Mouse (Mus musculus) embryo, embryonic 10 days (tissue): ENCODE measurements around the gene Rtl5.
"Not testable (repeated sequence)": the region's sequence is repeated elsewhere in the genome, so short reads cannot be mapped to it uniquely, and the experiment has no call there.

Experiments used
- DNase-seq: peaks from one replicate; pipeline ENCODE4 v3.0.0-alpha.2; 2015; ENCODE audit warnings: low spot score

The Rtl5 gene

DNA sequence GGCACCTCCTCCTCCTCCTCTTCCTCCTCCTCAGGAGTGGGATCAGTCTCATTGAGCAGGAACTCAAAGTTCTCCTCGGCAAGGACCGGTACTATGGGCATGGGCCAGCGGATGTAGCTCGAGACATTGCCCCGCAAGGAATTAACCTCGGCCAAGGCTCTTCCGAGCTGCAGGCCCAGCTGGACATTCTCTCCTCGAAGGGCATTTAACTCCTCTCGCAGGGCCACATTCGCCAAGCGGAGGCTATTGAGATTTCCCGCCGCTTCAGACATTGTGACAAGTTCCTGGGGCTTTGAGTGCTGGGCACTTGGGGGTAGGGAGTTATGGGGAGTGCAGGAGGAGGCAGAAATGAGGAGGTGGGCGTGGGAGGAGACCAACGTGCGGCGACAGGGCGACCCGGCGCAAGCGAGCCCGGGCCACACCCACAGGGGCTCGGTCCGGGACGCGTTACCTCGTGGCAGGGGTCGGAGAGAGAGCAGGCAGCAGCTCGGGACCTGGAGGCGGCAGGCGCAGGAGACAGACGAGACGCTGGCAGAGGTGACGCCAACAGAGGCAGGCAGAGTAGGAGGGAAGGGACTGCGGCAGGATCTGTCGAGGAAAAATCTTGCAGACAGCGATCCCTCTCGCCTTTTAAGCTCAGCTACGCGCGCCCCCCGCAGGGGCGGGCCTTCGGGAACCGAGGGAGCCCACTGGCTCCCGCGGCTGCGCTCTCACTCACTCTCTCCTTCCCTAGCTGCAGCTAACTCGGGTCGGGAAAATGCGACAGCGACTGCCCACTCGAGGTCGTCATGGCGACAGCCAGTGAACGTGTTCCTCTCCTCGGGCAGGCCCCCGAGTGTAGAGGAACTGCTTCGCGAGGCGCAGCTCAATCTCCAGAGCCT is at the start of gene Rtl5:
TSS of gene Rtl5 (minus strand) at position 714 of the 881 bp plus-strand sequence.
- DNase-seq, result peak; percentile 83

DNA sequence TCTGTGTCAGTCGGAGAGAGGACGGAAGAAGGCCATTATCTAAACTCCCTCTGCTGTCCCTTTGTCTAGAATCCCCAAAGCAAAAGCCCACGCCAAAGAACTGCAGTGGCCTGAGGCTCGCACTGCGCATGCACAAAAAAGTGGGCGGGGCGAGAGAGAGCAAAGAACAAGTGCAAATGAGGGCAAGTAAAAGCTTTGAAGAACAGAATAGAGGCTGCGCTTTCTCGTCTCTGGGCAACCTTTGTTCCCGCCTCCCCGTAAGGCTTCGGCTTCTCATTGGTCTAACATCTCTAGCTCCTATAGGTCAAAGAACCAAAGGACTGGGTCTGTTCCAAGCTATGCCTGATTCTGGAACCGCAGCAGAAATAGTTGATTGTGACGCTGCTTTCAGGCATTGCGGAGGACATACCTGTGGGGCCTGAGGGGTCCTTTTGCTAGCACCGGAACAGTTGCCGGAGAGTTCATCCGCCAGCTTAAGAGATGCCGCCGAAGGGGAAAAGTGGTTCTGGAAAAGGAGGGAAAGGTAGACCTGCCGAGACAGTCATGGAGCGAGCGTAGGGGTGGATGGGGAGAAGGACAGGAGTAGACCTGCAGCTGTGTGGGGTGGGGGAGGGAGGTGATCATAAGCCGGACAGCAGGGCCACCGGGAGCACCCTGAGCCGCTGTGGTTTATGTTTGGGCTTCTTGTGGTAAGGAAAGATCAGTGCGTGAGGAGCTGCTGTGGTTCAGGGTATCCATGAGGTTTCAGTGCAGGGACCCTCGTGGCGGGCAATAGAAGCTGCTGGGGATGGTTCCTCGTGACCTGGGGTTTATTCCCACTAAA is 48.1 kb upstream of the Rtl5 start, which contains the start of gene Pin4:
TSS of gene Pin4 (plus strand) at position 406 of the 823 bp plus-strand sequence.
- DNase-seq, result peak; percentile 96

DNA sequence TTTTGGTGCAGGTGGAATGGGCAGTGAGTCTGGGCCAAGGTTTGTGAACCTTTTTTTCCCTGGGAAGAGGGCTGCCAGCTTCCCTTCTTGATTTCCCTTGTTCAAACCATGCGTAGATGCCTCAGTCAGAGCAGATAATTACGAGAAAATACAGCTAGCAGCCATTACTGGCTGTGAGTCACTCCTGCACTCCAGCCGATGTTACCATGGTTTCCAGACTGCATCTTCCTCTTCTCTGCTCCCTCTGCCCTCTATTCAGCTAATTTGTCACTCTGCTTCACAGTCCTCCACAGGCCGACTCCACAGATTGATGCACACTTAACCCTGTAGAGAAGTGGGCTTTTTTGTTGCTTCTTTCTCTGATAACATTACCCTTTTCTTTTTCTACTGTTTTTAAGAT is 44.6 kb upstream of the Rtl5 start:
- peak; percentile 20 for DNase-seq

DNA sequence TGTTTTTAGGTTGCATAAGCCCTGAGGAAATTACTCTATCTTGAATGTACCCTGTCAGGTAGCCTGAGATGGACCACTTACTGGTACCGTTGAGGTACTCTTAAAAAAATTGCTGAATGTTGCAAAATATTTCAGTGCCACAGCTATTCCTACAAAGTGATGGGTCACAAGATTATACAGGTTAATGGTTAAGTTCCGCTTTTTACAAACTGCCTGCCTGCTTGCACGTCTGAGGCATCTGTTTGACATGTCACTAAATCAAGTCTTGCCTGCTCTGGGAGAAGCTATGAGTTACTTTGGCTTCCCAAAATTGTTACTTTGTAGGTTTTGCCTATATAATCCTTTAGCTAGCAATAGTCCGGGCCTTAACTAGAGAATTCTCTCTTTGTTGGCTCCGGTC is 38.2 kb upstream of the Rtl5 start:
- not testable (repeated sequence) for DNase-seq

DNA sequence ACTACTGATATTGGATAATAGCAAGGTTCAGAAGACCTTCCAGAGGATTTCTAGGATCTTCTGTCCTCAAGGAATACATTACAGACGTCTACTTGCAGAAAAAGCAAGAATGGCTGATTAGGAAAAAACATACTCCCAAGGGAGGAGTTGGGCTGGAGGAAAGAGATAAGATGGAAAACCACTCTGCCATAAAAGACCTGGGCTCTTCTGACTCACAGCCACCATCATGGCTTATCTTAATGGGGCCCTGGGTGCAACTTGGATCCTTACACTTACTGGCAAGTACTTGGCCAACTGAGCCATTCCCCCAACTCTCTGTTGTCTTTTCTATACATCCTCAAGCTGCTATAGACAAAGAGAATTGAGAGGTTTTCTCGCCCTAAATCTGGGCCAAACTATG is 32.7 kb upstream of the Rtl5 start:
- not testable (repeated sequence) for DNase-seq

DNA sequence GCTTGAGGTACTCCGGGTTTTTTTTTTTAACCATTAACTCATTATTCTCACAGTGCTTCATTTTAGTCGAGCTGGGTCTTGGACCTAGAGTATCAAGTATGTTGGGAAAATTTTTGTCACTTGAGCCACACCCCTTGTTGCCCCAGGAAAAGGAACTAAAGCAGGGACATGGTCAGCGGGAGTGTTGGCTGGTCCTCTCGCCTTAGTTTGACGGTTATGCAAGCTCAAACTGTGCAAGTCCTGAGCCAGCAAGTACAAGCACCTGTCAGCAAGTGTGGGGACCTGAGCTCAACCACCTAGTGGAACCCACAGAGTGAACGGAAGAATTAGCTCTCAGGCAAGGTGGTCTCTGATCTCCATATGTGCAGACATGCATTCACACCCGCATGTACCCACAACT is 30.8 kb upstream of the Rtl5 start:
- DNase-seq, result no peak

DNA sequence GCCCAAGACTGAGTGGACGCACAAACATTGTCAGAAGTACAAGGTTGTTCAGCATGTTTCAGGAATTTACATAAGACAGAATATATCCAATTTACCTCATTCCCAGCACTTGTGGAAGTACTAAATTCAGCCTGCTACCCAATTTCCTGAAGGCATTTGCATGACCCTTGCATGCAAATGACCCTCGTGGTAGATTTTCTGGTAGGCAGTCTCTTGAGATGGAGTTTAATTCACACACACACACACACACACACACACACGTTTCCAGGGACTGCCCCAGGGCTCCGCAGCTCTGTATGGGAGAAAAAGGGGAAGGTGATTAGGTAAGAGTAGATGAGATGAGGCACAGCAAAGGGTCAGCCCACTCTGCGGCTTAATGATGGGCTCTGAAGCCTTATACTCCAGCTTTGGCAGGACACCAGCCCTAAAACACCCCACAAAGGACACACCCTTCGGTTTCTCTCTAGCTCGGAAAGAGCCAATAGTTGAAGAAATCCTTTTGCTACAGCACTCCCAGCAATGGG is 23.3 kb upstream of the Rtl5 start:
- no peak for DNase-seq

DNA sequence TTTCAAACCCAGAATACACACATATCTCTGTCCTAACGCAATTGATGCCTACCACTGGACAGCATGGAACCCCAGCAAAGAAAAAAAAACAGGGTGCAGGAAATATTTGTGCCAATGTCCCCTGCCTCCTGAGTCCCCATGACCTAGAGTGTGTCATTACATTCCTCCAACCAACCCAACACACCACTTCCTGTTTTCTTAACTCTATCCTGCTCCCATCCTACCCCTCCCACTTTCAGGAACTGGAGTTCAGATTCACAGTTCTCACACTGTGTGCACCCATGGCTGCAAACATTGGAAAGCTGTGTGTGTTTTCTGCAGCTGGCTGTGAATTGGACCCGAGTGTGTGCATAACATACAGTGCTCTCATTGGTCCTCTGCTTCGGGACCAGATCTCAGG is 19.5 kb upstream of the Rtl5 start:
- no peak for DNase-seq

DNA sequence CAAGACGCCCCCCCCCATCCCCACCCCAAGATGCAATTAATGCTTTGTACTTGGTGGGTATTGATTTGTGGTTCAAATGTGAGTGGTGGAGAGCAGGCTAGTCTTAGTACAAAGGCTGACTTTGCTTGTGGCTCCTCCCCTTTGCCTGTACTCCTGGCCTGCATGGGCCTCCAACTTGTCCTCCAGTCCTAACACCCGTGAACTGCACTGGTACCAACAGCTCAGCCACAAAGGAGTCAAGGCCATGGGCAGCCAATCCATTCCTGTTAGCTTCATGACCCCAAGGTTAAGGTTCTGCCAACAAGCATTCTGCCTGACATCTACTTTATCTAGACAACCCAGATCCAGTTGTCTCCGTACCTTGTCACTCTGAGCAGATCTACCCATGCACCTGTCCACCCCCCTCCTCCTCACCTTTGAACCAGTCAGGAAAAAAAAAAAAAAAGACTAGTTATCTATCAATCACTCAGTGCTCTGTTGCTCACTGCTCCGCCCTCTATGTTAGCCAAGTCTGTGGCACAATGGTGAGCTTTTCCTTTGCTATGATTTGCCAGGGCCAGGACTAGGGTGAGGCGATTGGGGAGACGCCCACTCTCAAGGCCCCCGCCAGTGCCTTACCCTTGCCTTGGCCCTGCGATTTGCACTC is 14.8 kb upstream of the Rtl5 start:
- DNase-seq, result no peak

DNA sequence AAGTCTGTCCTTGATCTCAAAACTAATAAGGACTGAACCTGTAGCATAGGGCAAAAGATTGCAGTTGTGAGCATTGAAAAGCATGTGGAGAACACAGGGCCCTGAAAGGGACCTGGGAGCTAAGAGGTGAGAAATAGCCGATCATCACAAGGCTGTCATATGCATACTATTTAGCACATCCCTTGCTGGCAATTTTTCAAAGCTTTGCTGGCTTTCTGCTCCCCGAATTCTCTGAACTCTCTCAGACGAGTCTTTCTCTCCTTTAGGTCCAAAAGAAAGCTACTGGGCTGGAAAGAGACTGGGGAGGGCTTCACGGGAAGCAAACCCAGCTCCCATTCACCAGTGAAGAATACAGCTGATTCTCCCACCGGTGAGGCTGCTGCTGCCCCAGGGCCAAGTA is 11.2 kb upstream of the Rtl5 start:
- DNase-seq, result no peak

DNA sequence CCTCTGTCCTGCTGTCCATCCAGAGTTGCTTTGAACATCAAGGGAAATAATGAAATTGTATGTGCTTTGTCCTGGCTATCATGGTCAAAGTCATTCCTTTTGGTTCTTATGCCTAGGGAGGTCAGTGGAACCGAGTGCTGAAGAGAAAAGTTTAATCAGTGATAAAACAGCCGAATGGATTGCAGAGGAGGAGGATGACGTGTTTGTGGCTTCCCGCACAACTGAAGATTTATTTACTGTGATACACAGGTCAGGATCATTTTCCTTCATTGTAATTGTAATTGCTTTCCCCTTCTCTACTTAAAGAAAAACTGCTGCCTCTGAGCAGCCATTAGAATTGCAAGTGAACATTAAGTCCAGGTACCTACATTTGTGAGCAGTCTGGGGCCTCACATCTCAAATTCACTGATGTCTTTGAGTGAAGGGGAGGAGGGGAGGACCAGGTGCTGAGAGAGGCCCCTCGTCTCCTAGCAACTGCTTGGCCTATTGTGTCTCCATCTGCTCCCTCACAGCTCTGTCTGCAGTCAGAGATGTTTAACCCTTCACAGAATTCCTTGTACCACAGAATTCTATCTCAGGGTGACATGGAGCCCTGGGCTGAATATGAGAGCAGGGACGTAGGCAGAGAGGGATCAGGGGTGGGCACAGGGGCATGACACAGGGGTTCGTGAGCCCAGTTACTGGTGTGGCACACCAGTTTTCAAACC is 10.6 kb upstream of the Rtl5 start:
- DNase-seq, result peak; percentile 71

DNA sequence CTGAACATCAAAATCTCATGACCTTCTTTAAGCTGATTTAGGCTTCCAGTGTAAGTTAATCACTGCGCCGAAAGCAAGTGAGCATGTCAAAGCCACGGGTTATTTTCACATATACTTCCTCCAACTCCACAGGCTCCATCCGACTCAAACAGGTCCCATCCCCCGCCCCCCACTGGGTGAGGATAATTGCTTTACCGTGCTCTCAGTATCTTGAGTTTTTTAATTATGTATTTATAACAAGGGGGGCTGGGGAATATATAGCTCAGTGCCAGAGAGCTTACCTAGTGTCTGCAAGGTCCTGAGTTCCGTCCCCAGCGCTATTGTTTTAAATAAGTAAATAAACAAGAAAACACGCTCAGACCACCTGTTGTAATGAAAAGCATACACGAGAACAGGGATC is 10.0 kb upstream of the Rtl5 start:
- DNase-seq, result no peak

DNA sequence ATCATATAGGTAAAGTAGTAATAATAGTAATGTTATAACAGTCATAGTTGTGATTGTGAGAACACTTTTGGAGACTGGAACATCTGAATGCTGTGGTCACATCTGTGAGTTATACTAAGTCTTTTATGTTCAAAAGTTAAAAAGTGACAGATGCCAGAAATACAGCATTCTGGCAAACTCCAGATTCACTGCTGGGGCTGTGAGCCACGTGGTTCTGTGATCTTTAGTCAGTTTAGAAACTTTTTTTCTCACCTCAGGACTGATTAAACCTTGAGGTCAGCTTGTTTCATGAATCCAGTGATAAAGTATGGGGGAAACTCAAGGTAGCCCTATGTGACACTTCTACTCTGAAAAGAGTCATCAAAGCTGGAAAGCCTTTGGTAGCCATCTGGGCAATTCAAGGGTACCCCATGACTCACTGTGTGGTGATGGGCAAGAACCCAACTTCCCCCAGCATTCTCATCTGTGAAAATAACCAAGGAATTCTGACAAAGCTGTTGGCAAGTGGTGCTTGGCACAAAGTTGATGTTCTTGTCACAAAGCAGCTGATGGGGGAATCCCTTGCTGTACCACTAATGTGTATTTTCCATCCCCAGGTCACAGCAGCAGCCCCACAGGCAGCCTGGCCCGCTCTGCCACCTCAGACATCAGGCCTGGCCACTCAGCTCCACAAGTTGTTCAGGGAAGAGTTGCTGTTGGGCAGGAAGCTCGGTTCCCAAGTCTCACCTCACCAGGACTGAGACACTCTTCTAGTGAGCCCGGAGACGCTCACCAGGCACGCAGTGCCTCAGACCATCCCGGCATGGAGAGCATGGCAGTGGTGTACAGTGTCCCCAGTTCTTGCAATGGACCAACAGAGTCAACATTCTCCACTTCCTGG is 6.0 kb upstream of the Rtl5 start:
- no peak for DNase-seq

DNA sequence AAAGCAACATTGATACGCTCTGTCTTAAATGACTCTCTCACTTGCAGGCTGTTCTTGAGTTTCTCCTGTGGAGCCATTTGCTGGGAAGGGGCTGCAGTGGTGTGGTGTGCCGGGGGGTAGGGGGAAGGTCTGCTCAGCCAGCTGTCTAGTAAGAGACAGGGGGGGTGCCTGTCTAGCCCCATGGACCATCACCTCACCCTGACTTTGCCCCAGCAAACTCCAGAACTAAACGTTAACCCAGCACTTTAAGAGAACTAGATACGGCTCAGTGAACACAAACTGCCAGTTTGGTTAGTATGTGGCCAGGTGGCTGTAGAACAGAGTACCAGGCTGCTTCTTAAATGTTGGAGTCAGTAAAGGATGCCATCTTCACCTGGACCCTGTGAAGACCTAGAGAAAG is 4.1 kb upstream of the Rtl5 start:
- DNase-seq, result no peak

DNA sequence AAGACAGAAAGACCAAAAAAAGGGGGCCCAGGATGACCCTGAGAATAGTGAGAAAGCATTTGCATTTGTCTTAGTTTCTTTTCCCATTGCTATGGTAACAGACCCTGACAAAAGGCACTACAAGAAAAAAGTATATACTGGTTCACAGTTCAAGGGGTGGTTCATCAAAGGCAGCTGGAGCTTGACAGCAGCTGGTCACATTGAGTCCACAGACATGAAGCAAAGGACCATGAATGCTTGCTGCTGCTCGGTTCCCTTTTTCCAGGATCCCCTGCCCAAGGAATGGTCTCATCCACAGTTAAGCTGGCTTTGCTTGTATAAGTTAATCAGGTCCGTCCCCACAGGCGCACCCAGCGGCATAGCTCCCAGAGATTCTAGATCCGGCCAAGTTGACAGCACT is 3.3 kb upstream of the Rtl5 start:
- DNase-seq, result peak; percentile 28

DNA sequence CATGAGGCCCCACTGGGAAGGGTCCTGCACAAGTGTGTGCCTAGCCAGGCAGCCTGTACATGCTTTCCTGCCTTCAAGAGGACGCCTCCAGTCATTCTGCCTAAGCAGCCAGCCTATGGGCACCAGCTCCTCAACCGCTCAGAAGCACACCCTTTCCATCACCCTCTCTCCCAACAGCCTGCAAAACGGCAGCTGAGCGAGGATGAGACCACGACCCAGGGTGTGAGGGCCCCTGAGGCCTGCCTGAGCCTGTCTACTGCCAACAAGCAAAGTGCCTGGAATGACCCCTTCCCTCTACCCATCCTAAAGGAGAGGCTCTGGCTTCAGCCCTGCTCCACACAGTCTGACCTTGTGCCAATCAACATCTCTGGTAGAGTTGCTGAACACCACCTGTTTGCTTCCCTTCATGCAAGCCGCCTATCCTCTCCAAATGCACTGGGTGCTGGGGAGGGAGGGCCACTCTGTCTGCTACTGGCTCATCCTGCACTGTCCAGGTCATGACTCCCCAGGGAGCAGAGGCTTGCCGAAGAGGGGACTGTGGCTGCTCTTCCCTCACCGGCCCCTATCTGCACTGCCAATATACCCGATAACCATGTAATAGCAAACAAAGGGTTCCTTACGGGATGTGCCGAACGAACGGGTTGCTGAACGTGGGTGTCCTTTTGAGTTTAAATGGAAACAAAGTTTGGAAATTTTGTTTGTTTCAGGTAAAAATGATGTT is 2.7 kb upstream of the Rtl5 start:
- no peak for DNase-seq

DNA sequence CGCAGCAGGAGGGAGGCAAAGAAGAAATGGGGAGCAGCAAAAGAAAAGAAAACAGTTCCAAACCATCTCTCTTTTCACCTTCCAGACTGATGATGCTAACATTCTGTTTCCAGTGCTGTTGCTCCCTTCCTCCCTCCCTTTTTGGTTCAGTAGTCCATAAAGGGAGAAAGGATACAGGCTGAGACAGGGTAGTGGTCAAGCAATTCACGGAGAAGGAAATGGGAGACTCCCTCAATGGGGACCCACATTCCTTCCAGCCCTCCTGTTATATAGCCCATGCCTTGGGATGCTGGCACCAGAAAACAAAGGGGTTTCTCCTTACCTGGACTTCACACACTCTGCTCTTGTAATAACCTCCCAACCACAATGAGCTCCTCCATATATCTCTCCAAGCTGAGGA is 413 bp upstream of the Rtl5 start:
- no peak for DNase-seq

DNA sequence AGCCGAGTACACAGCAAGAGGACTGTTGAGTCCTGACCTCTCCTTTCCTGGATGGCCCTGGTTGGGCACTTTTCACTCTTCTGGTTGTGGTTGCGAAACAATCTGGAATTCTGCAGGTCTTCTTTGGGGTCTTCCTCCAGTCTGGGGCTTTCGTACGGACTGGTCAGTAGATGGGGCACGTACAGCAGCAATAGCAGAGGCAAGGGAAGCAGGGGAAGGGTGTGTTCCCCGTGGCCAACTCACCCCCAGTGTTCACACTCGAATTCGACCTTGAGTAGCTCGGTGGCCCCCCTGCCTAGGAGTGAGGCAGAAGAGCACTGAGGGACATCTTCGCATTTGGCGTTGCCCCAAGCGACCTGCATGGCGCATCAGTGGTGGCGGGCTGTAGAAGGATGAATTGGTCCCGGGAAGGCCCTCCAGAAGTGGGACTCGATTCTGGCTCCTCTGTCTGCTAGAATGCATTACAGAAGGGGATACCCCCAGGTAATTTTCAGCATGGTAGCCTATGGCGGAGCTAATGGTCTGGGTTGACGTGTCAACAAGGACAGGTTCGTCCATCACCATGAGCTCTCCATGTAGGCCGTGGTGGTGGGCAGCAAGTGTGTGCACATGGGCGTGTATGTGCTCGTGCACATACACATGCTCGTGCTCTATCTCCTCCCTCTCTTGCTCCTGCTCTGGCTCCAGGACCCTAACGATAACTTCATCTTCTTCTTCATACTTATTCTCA is 2.1 kb downstream of the Rtl5 start:
- no peak for DNase-seq

DNA sequence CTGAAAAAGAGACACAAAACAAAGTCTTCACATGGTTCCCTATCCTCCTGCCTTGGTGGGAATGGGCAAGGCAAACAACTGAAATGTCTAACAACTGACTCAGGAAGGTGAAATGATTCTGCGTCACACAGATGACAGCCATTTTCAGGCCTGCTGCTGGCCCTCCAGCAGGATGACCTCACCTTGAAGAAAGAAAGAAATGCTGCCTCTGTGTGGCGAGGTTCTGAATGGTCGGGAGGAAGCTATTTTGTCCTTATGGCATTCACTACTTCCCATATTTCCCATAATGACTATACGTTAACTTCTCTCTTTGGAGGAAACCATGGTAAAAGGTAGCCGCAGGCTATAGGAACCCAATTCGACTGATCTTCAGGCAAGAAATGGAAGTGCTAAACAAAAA is 4.0 kb downstream of the Rtl5 start:
- no peak for DNase-seq
